Mouse (Mus musculus) CH12.LX (cell line): Measurements from ENCODE around the gene Btbd1.

Experiments
- HCFC1 ChIP-seq: IDR thresholded peaks from 2 replicates; pipeline ENCODE4 v1.6.1; 2012; ENCODE audit warnings: low read depth, mild to moderate bottlenecking, inconsistent platforms, low read length, improper control_type of control experiment
- PAX5 ChIP-seq: IDR thresholded peaks from 2 replicates; pipeline ENCODE4 v1.6.1; 2012; ENCODE audit warnings: low read length, inconsistent platforms, mixed read lengths
- POLR2A ChIP-seq: IDR thresholded peaks from 2 replicates; pipeline ENCODE4 v1.6.1; 2011; ENCODE audit warnings: low read depth, mild to moderate bottlenecking, improper control_type of control experiment, low read length
- ZC3H11A ChIP-seq: IDR thresholded peaks from 2 replicates; pipeline ENCODE4 v1.6.1; 2012; ENCODE audit warnings: low read depth, mild to moderate bottlenecking, inconsistent platforms, low read length, improper control_type of control experiment

GRCm38 (mm10) chr7:81788536-81788935 is 40.7 kb downstream of the Btbd1 start:
- no peak for TF ChIP-seq POLR2A
- no peak for TF ChIP-seq PAX5
- TF ChIP-seq ZC3H11A, result no peak
- TF ChIP-seq HCFC1, result no peak
